Mouse (Mus musculus) kidney, embryonic 16.5 days (tissue): ENCODE measurements around the gene Grb2. TPM values are rescaled to one million over a fixed set of nuclear protein-coding genes. Genes with fewer than 3 reads are reported as not detected.

ENCODE experiments used
- ATAC-seq: fragments of 200-750 bp; cut with Nextera tagmentation; 2 replicates; pipeline ENCODE4 v1.8.0; 2017; ENCODE audit warnings: moderate TSS enrichment; ENCODE audit not compliant: low FRiP score, low TSS enrichment
- H3K27ac ChIP-seq: fragments of 300-500 bp; sonication (generic); 2 replicates; pipeline ENCODE4 v1.5.1; 2014; ENCODE audit warnings: low read length
- H3K27me3 ChIP-seq: fragments of 300-500 bp; sonication (generic); 2 replicates; pipeline ENCODE4 v1.6.1; 2014; ENCODE audit warnings: low read length, control low read depth, mixed read lengths; ENCODE audit not compliant: insufficient read depth
- H3K36me3 ChIP-seq: fragments of 300-500 bp; sonication (generic); 2 replicates; pipeline ENCODE4 v1.6.1; 2014; ENCODE audit warnings: low read length, control low read depth, mixed read lengths; ENCODE audit not compliant: insufficient read depth
- H3K4me1 ChIP-seq: fragments of 300-500 bp; sonication (generic); 2 replicates; pipeline ENCODE4 v1.6.1; 2014; ENCODE audit warnings: low read length, control low read depth, mixed read lengths; ENCODE audit not compliant: insufficient read depth
- H3K4me2 ChIP-seq: fragments of 300-500 bp; sonication (generic); replicated peaks from 2 replicates; pipeline ENCODE4 v1.6.1; 2014; ENCODE audit warnings: low read depth, low read length
- H3K4me3 ChIP-seq: fragments of 300-500 bp; sonication (generic); 2 replicates; pipeline ENCODE4 v1.5.1; 2014; ENCODE audit warnings: mild to moderate bottlenecking, low read length
- H3K9ac ChIP-seq: fragments of 300-500 bp; sonication (generic); replicated peaks from 2 replicates; pipeline ENCODE4 v1.6.1; 2014; ENCODE audit warnings: low read length
- H3K9me3 ChIP-seq: fragments of 300-500 bp; sonication (generic); 2 replicates; pipeline ENCODE4 v1.6.1; 2016; ENCODE audit warnings: low read length, control low read depth
- WGBS: fragments of 180-500 bp; shearing (Covaris S2); extraction: QIAGEN DNeasy Blood & Tissue Kit; methylation state at CpG from one replicate; pipeline ENCODE4 v1.1.7; 2014; 5-methylcytosine and 5-hydroxymethylcytosine counted together
- polyA plus RNA-seq: library from polyadenylated mRNA; unstranded; fragments of >200 nt; fragmentation: Nextera tagmentation; extraction: Ambion mirVana; gene quantifications from 2 replicates; pipeline ENCODE4 v1.2.1, GENCODE M21; 2015

Gene Grb2
- polyA plus RNA-seq, 1 experiment from 2014 or later = 87.0 TPM

DNA sequence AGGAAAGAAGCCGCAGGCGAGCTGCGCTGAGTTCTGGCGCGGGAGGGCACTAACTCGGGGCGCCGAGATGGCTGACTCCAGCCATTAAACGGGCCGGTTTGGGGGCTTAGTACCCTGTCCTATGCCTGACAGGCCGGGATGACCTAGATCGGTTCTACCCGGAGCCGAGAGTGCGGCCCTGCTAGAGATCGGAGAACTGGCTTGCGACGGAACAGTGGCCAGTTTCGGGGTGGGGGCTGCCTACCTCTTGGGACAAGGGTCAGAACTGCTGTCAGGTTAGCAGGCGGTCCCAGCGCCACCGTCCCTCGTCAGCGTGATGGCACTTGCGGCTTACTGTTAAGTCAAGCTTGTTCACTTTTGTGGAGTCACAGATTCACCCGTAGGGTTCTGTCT, 104.1 kb downstream of the Grb2 start:
- H3K36me3 ChIP-seq = peaks cover 32% of the 10 kb centered on the region
- peak overlapping the region; percentile 96 for H3K4me3 ChIP-seq
- H3K4me2 ChIP-seq = peak overlapping the region; percentile 85
- H3K9me3 ChIP-seq = no peaks in the 10 kb centered on the region
- H3K27me3 ChIP-seq = no peaks in the 10 kb centered on the region
- peaks cover 28% of the 10 kb centered on the region for H3K4me1 ChIP-seq
- peak overlapping the region; percentile 88 for H3K9ac ChIP-seq
- peak; percentile 55 for ATAC-seq
- under 1% methylated on average over 26 of the region's 26 CpGs for WGBS
- H3K27ac ChIP-seq = peak overlapping the region; percentile 96

DNA sequence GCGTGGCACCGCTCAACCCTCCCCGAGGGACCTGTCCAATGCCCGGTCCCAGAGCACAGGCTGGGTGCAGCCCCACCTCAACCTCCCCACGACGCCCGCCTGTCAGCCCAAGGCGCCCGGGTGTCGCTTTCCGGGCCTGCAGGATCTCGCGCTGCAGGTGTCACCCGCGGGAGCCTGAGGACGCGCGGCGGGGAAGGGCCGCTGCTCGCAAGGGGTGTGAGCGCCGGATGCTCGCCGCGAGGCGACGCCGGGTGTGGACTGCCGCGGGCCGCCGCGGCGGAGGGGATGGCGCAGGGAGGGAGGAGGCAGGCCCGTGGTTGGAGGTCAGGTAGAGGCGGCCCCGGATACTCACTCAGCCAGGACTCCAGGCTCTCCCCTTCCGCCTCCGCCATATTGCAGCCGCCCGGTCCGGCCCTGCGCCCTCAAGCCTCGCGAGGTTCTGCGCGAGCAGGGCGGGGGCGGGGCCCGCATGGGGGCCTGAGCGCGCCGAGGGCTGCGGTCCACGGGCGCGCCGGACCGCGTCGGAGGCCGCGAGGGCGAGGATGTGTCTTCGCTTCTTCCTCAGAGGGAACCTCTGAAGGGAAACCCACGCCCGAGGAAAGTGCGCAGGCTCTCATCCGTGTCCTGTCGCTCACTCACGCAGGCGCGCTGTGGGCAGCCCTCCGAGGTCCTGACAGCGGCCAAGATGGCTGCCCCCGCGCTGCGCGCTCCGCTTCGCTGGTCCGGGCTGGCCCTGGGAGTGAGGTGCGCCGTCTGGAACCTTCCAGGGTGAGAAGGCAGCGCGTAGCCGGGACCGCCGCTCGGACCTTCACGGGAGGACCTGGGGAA, 104.7 kb downstream of the Grb2 start, which contains the start of the genes Mrps7 and Gga3:
TSS of gene Mrps7 (plus strand) at position 450 of the 828 bp plus-strand sequence.
TSS of gene Gga3 (minus strand) at position 576 of the 828 bp plus-strand sequence.
- ATAC-seq = peak; percentile 96
- Histone ChIP-seq H3K9ac (peak within 1 kb of the TSS; percentile 88), H3K4me3 (peak within 1 kb of the TSS; percentile 96), H3K9me3 (no peaks in the 10 kb centered on the region), H3K4me1 (peaks cover 28% of the 10 kb centered on the region), H3K27ac (peak within 1 kb of the TSS; percentile 96), H3K27me3 (no peaks in the 10 kb centered on the region), H3K4me2 (peak within 1 kb of the TSS; percentile 85), H3K36me3 (peaks cover 29% of the 10 kb centered on the region)
- under 1% methylated on average over 91 of the region's 93 CpGs for WGBS

GRCm38 (mm10) chr11:115603128-115603475, 105.3 kb downstream of the Grb2 start:
- Histone ChIP-seq H3K9me3 (no peaks in the 10 kb centered on the region), H3K4me2 (peak overlapping the region; percentile 80), H3K27me3 (no peaks in the 10 kb centered on the region), H3K4me3 (peak overlapping the region; percentile 96), H3K27ac (peak overlapping the region; percentile 96), H3K9ac (peak overlapping the region; percentile 88), H3K4me1 (peaks cover 28% of the 10 kb centered on the region), H3K36me3 (peaks cover 25% of the 10 kb centered on the region)
- WGBS = under 1% methylated on average over 15 of the region's 15 CpGs
- ATAC-seq = no peak

- Histone ChIP-seq H3K4me2 (no peak overlapping the region), H3K9ac (no peak overlapping the region), H3K36me3 (peaks cover 8% of the 10 kb centered on the region; the same call in 1 of the 2 replicates), H3K4me3 (no peak overlapping the region), H3K4me1 (peaks cover 28% of the 10 kb centered on the region), H3K27me3 (no peaks in the 10 kb centered on the region), H3K27ac (no peak overlapping the region), H3K9me3 (no peaks in the 10 kb centered on the region)
- no peak for ATAC-seq
- WGBS = 76% methylated on average over 4 of the region's 4 CpGs
Observed at GRCm38 (mm10) chr11:115601174-115601573, 107.2 kb downstream of the Grb2 start.

DNA sequence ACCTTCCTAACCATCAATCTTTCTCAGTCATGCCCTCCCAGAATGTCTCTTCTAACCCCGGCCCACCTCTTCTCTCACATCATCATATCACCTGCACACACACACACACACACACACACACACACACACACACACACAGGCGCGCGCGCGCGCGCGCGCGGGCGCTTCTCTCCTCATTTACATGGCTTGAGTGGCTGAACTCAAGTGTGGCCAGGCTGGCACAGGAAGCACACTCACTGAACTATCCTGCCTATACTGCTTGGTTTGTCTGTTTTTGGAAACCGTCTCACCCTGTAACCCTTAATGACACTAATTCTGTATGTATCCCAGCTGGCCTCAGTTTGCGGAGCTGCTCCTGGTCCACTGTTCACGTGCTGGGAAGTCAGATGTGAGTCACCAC, 107.7 kb downstream of the Grb2 start:
- Histone ChIP-seq H3K27ac (no peak overlapping the region), H3K9me3 (no peaks in the 10 kb centered on the region), H3K27me3 (no peaks in the 10 kb centered on the region), H3K36me3 (peaks cover 4% of the 10 kb centered on the region; the same call in 1 of the 2 replicates), H3K4me3 (no peak overlapping the region), H3K4me2 (no peak overlapping the region), H3K9ac (no peak overlapping the region), H3K4me1 (peaks cover 28% of the 10 kb centered on the region)
- 84% methylated on average over 15 of the region's 15 CpGs for WGBS
- ATAC-seq = no peak

GRCm38 (mm10) chr11:115599722-115600121, 108.7 kb downstream of the Grb2 start:
- Histone ChIP-seq H3K4me3 (no peak overlapping the region), H3K9me3 (no peaks in the 10 kb centered on the region), H3K36me3 (peaks cover 8% of the 10 kb centered on the region), H3K27ac (no peak overlapping the region), H3K9ac (no peak overlapping the region), H3K4me2 (no peak overlapping the region), H3K27me3 (no peaks in the 10 kb centered on the region), H3K4me1 (peaks cover 19% of the 10 kb centered on the region)
- WGBS = 90% methylated on average over 7 of the region's 7 CpGs
- no peak for ATAC-seq

DNA sequence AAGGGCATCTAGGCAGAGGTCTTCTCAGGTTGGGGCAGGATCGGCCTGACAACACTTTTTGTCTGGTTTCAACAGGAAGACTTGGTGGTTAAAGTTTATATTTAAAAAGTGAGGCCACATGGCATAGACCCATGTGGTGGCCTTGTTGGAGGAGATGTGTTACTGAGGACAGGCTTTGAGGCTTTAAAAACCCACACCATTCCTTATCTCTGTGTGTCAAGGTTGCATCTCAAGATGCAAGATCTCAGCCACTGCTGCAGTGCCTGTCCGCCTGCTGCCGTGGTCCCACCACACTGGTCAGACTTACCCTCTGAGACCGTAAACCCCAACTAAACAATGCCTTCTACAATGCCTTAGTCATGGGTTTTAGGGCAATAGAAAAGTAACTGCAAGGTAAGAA, 110.1 kb downstream of the Grb2 start:
- Histone ChIP-seq H3K4me2 (no peak overlapping the region), H3K27me3 (no peaks in the 10 kb centered on the region), H3K4me3 (no peak overlapping the region), H3K9me3 (no peaks in the 10 kb centered on the region), H3K4me1 (peaks cover 17% of the 10 kb centered on the region), H3K36me3 (peaks cover 22% of the 10 kb centered on the region), H3K27ac (no peak overlapping the region), H3K9ac (no peak overlapping the region)
- WGBS = 91% methylated on average over 4 of the region's 4 CpGs
- no peak for ATAC-seq

DNA sequence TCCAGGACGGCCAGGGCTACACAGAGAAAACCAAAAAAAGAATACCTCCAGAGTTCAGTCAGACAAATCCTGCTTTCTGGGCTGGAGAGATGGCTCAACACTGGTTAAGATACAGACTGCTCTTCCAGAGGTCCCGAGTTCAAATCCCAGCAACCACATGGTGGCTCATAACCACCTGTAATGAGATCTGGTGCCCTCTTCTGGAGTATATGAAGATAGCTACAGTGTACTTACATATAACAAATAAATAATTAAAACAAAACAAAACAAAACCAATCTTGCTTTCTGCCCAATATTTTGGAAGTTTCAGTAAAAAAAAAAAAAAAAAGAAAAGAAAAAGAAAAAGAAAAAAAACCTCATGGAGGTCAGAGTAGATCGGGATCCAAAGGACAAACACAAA, 113.2 kb downstream of the Grb2 start:
- no peak overlapping the region for H3K27ac ChIP-seq
- H3K9ac ChIP-seq = no peak overlapping the region
- no peaks in the 10 kb centered on the region for H3K9me3 ChIP-seq
- ATAC-seq = no peak
- H3K36me3 ChIP-seq = peaks cover 45% of the 10 kb centered on the region
- H3K4me3 ChIP-seq = no peak overlapping the region
- H3K4me1 ChIP-seq = no peaks in the 10 kb centered on the region
- WGBS = 99% methylated on average over 3 of the region's 3 CpGs
- H3K4me2 ChIP-seq = no peak overlapping the region
- H3K27me3 ChIP-seq = no peaks in the 10 kb centered on the region
